ENCODE assay signal across 8 mouse cellular contexts in genomic region chr12:15812139-15812962, GRCm38 (mm10). TPM values are rescaled to one million over a fixed set of nuclear protein-coding genes. Genes with fewer than 3 reads are reported as not detected.
DNase-seq lines count a peak whose midpoint lies in the region; ATAC-seq and TF ChIP-seq lines count a peak whose summit lies in the region.

No protein-coding gene starts in this region.

- peak overlapping the region; percentile 65; the same call in 1 of the 2 replicates for H3K4me3 ChIP-seq in lung, embryonic 14.5 days (ENCODE audit: low read depth, low read length)
- peak overlapping the region; percentile 91 for H3K4me3 ChIP-seq in forebrain, embryonic 14.5 days (ENCODE audit: low read depth, low read length)
- H3K4me3 ChIP-seq in kidney, adult 2 months (ENCODE audit: insufficient read depth, low read depth, low read length) = peak overlapping the region; percentile 50; the same call in 1 of the 2 replicates
- peak overlapping the region; percentile 99 for H3K4me3 ChIP-seq in midbrain, embryonic 15.5 days

- ATAC-seq in lung, embryonic 14.5 days (ENCODE audit: insufficient read depth) = no peak
- ATAC-seq in forebrain, embryonic 14.5 days = no peak
- no peak for ATAC-seq in midbrain, embryonic 15.5 days (replicated peaks)
- no peak for ATAC-seq in granulocyte monocyte progenitor cell, adult 5-6 weeks (replicated peaks; ENCODE audit: poor library complexity, severe bottlenecking)

- no peaks in the 10 kb centered on the region for H3K9me3 ChIP-seq in lung, embryonic 14.5 days (ENCODE audit: low read depth, low read length)
- H3K9me3 ChIP-seq in forebrain, embryonic 14.5 days (replicated peaks; ENCODE audit: control insufficient read depth, low read length) = no peaks in the 10 kb centered on the region
- no peaks in the 10 kb centered on the region for H3K9me3 ChIP-seq in midbrain, embryonic 15.5 days

- DNase-seq in lung, embryonic 14.5 days = peak; percentile 59
- no peak for DNase-seq in lung, postnatal 14 days
- peak; percentile 54 for DNase-seq in forebrain, embryonic 14.5 days (ENCODE audit: low spot score)
- peak; percentile 58 for DNase-seq in kidney, adult 2 months
- no peak for DNase-seq in right cerebral cortex, postnatal 14 days
- DNase-seq in layer of hippocampus, adult 9-11 months = no peak

- 24% methylated on average over 6 of the region's 6 CpGs for WGBS in lung, embryonic 14.5 days
- WGBS in forebrain, embryonic 14.5 days = 16% methylated on average over 6 of the region's 6 CpGs
- WGBS in kidney, adult 2 months = 30% methylated on average over 6 of the region's 6 CpGs
- 22% methylated on average over 6 of the region's 6 CpGs for WGBS in midbrain, embryonic 15.5 days

- TF ChIP-seq CTCF in lung, embryonic 14.5 days (IDR thresholded peaks at IDR 0.05; ENCODE audit: low read depth) = no peak
- no peak for TF ChIP-seq CTCF in kidney, adult 2 months (conservative IDR thresholded peaks at IDR 0.05; ENCODE audit: insufficient read depth, insufficient read length, low read depth, low read length)

- H3K4me1 ChIP-seq in lung, embryonic 14.5 days (ENCODE audit: insufficient read depth) = peaks cover 2% of the 10 kb centered on the region; the same call in 1 of the 2 replicates
- H3K4me1 ChIP-seq in forebrain, embryonic 14.5 days (ENCODE audit: control insufficient read depth, insufficient read depth, low read length) = peaks cover 27% of the 10 kb centered on the region
- H3K4me1 ChIP-seq in kidney, adult 2 months (ENCODE audit: control insufficient read depth, insufficient read depth, low read length) = peaks cover 5% of the 10 kb centered on the region
- peaks cover 47% of the 10 kb centered on the region for H3K4me1 ChIP-seq in midbrain, embryonic 15.5 days

- H3K27me3 ChIP-seq in lung, embryonic 14.5 days (ENCODE audit: insufficient read depth, low read length) = no peaks in the 10 kb centered on the region
- H3K27me3 ChIP-seq in forebrain, embryonic 14.5 days (replicated peaks; ENCODE audit: control insufficient read depth, insufficient read depth, low read length) = no peaks in the 10 kb centered on the region
- no peaks in the 10 kb centered on the region for H3K27me3 ChIP-seq in kidney, adult 2 months (replicated peaks; ENCODE audit: control insufficient read depth, insufficient read depth, low read length)
- no peaks in the 10 kb centered on the region for H3K27me3 ChIP-seq in midbrain, embryonic 15.5 days (replicated peaks)

- H3K27ac ChIP-seq in lung, embryonic 14.5 days (ENCODE audit: low read depth) = peak overlapping the region; percentile 24; the same call in 1 of the 2 replicates
- peak overlapping the region; percentile 96; the same call in 1 of the 2 replicates for H3K27ac ChIP-seq in forebrain, embryonic 14.5 days (ENCODE audit: low read depth, low read length)
- peak overlapping the region; percentile 95 for H3K27ac ChIP-seq in kidney, adult 2 months (ENCODE audit: insufficient read depth, low read depth, low read length)
- peak overlapping the region; percentile 98 for H3K27ac ChIP-seq in midbrain, embryonic 15.5 days

- no peak for TF ChIP-seq POLR2A in kidney, adult 2 months (IDR thresholded peaks at IDR 0.05; ENCODE audit: low read depth, low read length)

- peak overlapping the region; percentile 68 for H3K4me2 ChIP-seq in lung, embryonic 14.5 days
- peak overlapping the region; percentile 57 for H3K4me2 ChIP-seq in forebrain, embryonic 14.5 days (ENCODE audit: low read length)
- H3K4me2 ChIP-seq in midbrain, embryonic 15.5 days = peak overlapping the region; percentile 62

- H3K36me3 ChIP-seq in lung, embryonic 14.5 days (ENCODE audit: insufficient read depth) = 0 out of 2 replicates have a peak, but pooled peaks cover 8% of the 10 kb centered on the region
- H3K36me3 ChIP-seq in forebrain, embryonic 14.5 days (ENCODE audit: control insufficient read depth, insufficient read depth, low read length) = peaks cover 22% of the 10 kb centered on the region
- H3K36me3 ChIP-seq in kidney, adult 2 months (ENCODE audit: control insufficient read depth, insufficient read depth, low read length) = peaks cover 2% of the 10 kb centered on the region; the same call in 1 of the 2 replicates
- H3K36me3 ChIP-seq in midbrain, embryonic 15.5 days (replicated peaks) = peaks cover 10% of the 10 kb centered on the region

- H3K9ac ChIP-seq in lung, embryonic 14.5 days = no peak overlapping the region
- peak overlapping the region; percentile 99 for H3K9ac ChIP-seq in forebrain, embryonic 14.5 days (ENCODE audit: low read length)
- H3K9ac ChIP-seq in midbrain, embryonic 15.5 days = peak overlapping the region; percentile 100

RNA-seq across cellular contexts. Expression of gene Trib2, which starts 4.4 kb away (rescaled TPM):
- polyA plus RNA-seq in lung, embryonic 14.5 days (2014; fragmentation: Nextera tagmentation; extraction: Ambion mirVana) = 20.8 TPM in 2 replicates
- polyA plus RNA-seq in forebrain, embryonic 14.5 days (2014; fragmentation: Nextera tagmentation; extraction: Ambion mirVana) = 87.4 and 100 TPM in 2 replicates
- 22.2 and 24.5 TPM in 2 replicates for polyA plus RNA-seq in kidney, adult 2 months (2012; rRNA removed)
- polyA plus RNA-seq in midbrain, embryonic 15.5 days (2015; fragmentation: Nextera tagmentation; extraction: Ambion mirVana) = 131 and 148 TPM in 2 replicates
- 0.47 and 1.5 TPM in 2 replicates for total RNA-seq in granulocyte monocyte progenitor cell, adult 5-6 weeks (2014; fragmentation: Nextera tagmentation)
- 0.05 and 0.09 TPM in 2 replicates for total RNA-seq in granulocyte monocyte progenitor cell, adult 5-6 weeks (2017)

Comparison
In these comparisons a context has a peak if more than half of its experiments do, and no peak if none do; other contexts are left out.
1. DNase-seq: peak in lung, embryonic 14.5 days (single experiment), forebrain, embryonic 14.5 days (single experiment) and kidney, adult 2 months (single experiment); none in lung, postnatal 14 days (single experiment), right cerebral cortex, postnatal 14 days (single experiment) and layer of hippocampus, adult 9-11 months (single experiment).
2. H3K27ac ChIP-seq: peak in every context shown above with its lines; median percentile 98 in midbrain, embryonic 15.5 days; 96 in forebrain, embryonic 14.5 days; 95 in kidney, adult 2 months; 24 in lung, embryonic 14.5 days.
3. Peak in every context shown above with its lines, with median percentiles within 50 percentile points of each other: H3K4me2 ChIP-seq and H3K4me3 ChIP-seq.